Mouse (Mus musculus) Patski (cell line): ENCODE results near the gene Trmt13. TPM values are rescaled to one million over a fixed set of nuclear protein-coding genes. Genes with fewer than 3 reads are reported as not detected.

Experiments used
- ATAC-seq: fragments of 100-300 bp; one replicate; pipeline ENCODE4 v1.8.0; 2021
- CTCF ChIA-PET: fragments of 350-600 bp; sonication (Branson Sonifier 250); formaldehyde crosslinking; loops from one replicate; lab custom pipeline; 2022; ENCODE audit warnings: inconsistent platforms; lab: Charles Lee
- POLR2A ChIA-PET: fragments of 350-600 bp; sonication (Branson Sonifier 250); formaldehyde crosslinking; loops from one replicate; lab custom pipeline; 2022; ENCODE audit warnings: antibody characterized with exemption, inconsistent platforms; lab: Charles Lee
- DNase-seq: peaks from one replicate; pipeline ENCODE4 v3.0.0-alpha.2; 2011; ENCODE audit warnings: low read depth, low spot score
- H3K27me3 ChIP-seq: fragments of 371-371 bp; one replicate; pipeline ENCODE4 v1.5.1; 2021
- CTCF ChIP-seq: fragments of 100-300 bp; IDR thresholded peaks from one replicate; pipeline ENCODE4 v1.5.1; 2021
- in situ Hi-C: fragments of 300-500 bp; cut with MboI; formaldehyde crosslinking; loops from 3 replicates; pipeline ENCODE4 v1.11.1; 2018; ENCODE audit warnings: low pct_unique_long_range_greater_than_20kb, mixed read lengths
- polyA plus RNA-seq: library from polyadenylated mRNA; unstranded; gene quantifications from one replicate; pipeline ENCODE4 v1.2.3, GENCODE M21; 2021

Trmt13 gene
- polyA plus RNA-seq, 1 experiment from 2014 or later: 26.4 TPM

DNA sequence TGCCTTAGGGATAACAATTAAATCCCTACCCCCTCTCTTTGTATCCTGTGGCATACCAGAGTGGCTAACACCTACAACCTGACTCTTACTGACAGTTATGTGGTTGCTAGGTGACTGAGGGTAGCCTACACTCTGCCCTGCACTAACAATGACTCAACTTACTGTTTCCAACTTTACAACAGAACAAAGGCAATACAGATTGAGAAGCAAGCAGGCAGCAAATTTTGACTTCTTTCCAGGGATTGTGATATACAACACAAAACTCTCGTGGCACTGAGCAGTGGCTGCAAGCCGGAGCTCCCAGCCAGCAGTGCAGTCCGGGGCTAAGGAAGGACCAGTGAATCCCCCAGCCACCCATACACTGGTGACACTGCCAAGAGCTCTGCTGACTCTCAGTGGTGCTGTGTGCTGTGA is 37.7 kb upstream of the Trmt13 start:
- in situ Hi-C loops: no loop called here
- no peaks in the 10 kb centered on the region for H3K27me3 ChIP-seq
- peak; percentile 88 for ATAC-seq
- POLR2A ChIA-PET: no interaction called here
- no peak for TF ChIP-seq CTCF
- DNase-seq: peak; percentile 47
- CTCF ChIA-PET: interaction anchor here (0.6 kb wide), 1 partner anchor 9 kb away, joined by 3 read pairs; no protein-coding TSS in a partner anchor

DNA sequence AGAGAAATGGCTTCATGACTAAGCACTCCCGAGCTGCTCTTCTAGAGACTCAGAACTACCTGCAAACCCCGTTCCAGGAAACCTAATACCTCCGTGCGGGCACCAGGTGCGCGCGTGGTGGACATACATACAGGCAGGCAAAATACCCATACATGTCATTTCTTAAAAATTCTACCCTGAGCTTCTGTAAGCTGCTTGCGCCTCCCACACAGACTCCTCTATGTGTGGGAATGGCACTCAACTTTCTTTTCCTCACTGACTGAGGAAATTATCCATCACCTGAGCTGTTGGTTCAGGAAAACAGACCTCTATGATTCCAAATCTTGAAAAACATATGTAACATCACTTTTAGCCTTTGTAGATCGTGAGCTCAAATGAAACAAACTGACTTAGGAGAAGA is 36.3 kb upstream of the Trmt13 start:
- no peak for TF ChIP-seq CTCF
- DNase-seq (no peak), ATAC-seq (no peak)
- in situ Hi-C loops: no loop called here
- ChIA-PET POLR2A (interaction anchor here (0.6 to 1.3 kb wide), 3 partner anchors 10 to 88 kb away, joined by 3 read pairs; no protein-coding TSS in a partner anchor), CTCF (interaction anchor here (0.8 to 2.4 kb wide), 8 partner anchors 9 to 143 kb away, joined by 3 to 12 read pairs (median 4); partner anchors contain the start of genes Dbt and Rtca)
- H3K27me3 ChIP-seq: no peaks in the 10 kb centered on the region

DNA sequence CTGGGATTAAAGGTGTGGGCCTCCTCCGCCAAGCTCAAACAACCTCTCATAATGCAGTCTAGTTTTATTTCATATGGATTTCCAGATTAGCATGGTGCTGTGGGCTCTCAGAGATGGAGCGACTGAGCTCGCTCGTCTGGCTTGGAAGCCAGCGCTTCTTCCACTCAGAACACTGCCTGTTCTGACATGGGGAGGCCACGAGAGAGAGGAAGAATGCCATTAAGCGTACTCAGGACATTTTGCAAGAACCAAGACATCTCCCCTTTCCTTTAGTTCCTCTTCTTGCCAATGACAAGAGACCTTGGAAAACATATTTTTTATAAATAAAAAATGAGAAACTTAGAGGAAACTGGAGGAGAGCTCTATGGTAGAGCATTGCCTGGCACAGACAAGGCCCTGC is 34.4 kb upstream of the Trmt13 start:
- no peak for TF ChIP-seq CTCF
- H3K27me3 ChIP-seq: no peaks in the 10 kb centered on the region
- in situ Hi-C loops: no loop called here
- DNase-seq: no peak
- ATAC-seq: no peak
- ChIA-PET POLR2A (no interaction called here), CTCF (interaction anchor here (2.4 kb wide), 2 partner anchors 11 kb away, joined by 7 to 12 read pairs; no protein-coding TSS in a partner anchor)

DNA sequence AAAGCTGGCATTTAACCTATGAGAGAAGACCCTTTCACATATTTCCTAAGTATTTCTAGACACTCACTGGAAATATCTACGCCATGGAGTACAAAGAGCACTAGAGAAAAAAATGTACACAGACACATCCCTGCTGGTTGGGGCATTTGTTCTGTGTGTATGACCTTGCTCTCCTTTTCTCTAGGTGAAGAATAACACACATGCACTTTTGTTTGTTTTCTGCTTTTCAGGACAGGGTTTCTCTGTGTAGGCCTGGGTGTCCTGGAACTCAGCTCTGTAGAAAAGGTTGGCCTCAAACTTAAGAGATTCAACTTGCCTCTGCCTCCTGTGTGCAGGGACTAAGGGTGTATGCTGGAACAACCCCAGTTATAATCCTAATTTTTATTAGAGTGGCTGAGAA is 32.0 kb upstream of the Trmt13 start:
- H3K27me3 ChIP-seq: no peaks in the 10 kb centered on the region
- TF ChIP-seq CTCF: no peak
- in situ Hi-C loops: no loop called here
- no peak for ATAC-seq
- no peak for DNase-seq
- POLR2A ChIA-PET: no interaction called here
- CTCF ChIA-PET: no interaction called here

DNA sequence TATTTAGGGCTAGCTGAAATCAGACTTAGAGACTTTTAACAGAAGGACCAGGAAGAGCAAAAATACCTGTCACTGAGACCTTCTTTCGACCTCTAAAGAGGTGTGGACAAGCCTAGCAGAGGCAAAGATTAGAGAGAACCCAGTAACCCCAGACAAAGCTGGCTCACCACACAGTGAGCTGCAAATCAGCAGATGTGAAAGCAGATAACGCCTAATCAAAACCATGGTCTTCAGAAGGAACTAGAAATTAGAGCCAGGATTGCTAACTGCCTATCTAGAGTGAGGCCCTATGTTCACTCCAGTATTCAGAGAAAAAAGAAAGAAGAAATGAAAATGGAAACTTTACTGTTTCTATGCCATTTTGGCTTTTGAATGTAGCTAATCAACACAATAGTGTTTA is 28.0 kb upstream of the Trmt13 start:
- CTCF ChIA-PET: interaction anchor here (0.7 to 1.8 kb wide), 4 partner anchors 11 to 38 kb away, joined by 3 to 5 read pairs (median 4); no protein-coding TSS in a partner anchor
- ATAC-seq (no peak), DNase-seq (no peak)
- no peaks in the 10 kb centered on the region for H3K27me3 ChIP-seq
- TF ChIP-seq CTCF: no peak
- POLR2A ChIA-PET: no interaction called here
- in situ Hi-C loops: no loop called here

DNA sequence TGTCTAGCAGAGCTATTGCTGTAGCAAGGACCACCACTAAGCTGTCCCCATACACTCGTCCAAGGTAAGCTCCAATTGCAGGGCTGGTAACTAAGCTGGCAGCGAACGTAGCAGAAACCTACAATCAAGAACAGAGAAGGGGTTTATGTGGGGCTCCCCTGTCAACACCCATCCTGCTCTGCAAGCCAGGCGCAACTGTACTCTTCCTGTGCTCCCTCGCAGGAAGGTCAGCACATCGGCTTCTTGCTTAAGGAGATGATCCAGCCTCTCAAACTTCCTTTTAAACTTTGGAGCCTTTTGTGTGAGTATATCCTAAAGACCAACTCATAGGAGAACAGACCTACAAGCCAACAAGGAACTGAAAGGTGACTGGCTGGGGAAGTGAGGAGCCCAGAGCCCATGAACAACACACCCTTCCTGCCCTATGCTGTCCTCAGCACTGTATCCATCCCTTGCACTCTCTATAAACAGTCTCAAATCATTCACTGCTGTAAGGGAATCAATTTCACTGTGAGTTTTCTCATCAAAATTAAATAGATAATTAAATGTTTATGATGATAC is 27.5 kb upstream of the Trmt13 start:
- DNase-seq: no peak
- in situ Hi-C loops: no loop called here
- ATAC-seq: no peak
- ChIA-PET POLR2A (no interaction called here), CTCF (interaction anchor here (0.7 to 1.7 kb wide), 4 partner anchors 12 to 37 kb away, joined by 3 to 5 read pairs (median 4); no protein-coding TSS in a partner anchor)
- no peak for TF ChIP-seq CTCF
- H3K27me3 ChIP-seq: no peaks in the 10 kb centered on the region

DNA sequence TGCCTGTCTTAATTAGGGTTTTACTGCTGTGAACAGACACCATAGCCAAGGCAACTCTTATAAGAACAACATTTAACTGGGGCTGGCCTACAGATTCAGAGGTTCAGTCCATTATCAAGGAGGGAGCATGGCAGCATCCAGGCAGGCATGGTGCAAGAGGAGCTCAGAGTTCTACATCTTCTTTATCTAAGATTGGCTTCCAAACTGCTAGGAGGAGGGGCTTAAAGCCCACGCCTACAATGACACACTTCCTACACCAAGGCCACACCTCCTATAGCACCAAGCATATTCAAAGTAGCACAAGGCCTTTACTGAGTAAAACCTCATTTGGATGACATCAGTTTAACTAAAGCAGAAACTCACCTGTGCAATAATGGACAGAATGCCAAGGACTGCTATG is 25.6 kb upstream of the Trmt13 start:
- ATAC-seq (no peak), DNase-seq (no peak)
- H3K27me3 ChIP-seq: no peaks in the 10 kb centered on the region
- ChIA-PET POLR2A (no interaction called here), CTCF (interaction anchor here (1.4 to 1.8 kb wide), 4 partner anchors 9 to 36 kb away, joined by 3 to 11 read pairs (median 4); no protein-coding TSS in a partner anchor)
- TF ChIP-seq CTCF: no peak
- in situ Hi-C loops: no loop called here

DNA sequence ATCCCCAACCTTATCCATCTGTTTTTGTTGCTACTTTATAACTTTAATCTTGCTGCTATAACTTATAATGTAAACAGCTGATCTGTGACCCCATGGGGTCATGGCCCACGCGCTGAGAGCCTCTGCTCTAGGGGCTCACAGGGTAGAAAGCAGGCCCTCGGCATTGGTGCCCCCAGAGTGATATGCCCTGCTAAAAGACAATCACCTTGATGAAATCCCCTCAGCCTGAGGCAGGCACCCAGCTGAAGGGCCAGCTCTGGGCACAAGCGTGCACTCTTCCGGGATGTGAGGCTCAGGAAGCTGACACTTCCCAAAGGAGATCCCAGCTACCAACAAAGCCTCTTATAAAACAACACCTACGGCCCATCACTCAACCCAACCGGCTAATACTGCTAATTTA is 24.2 kb upstream of the Trmt13 start:
- DNase-seq: no peak
- in situ Hi-C loops: no loop called here
- TF ChIP-seq CTCF: no peak
- no peak for ATAC-seq
- no peaks in the 10 kb centered on the region for H3K27me3 ChIP-seq
- POLR2A ChIA-PET: no interaction called here
- CTCF ChIA-PET: interaction anchor here (1.2 to 1.6 kb wide), 4 partner anchors 11 to 29 kb away, joined by 3 to 7 read pairs (median 4); no protein-coding TSS in a partner anchor

DNA sequence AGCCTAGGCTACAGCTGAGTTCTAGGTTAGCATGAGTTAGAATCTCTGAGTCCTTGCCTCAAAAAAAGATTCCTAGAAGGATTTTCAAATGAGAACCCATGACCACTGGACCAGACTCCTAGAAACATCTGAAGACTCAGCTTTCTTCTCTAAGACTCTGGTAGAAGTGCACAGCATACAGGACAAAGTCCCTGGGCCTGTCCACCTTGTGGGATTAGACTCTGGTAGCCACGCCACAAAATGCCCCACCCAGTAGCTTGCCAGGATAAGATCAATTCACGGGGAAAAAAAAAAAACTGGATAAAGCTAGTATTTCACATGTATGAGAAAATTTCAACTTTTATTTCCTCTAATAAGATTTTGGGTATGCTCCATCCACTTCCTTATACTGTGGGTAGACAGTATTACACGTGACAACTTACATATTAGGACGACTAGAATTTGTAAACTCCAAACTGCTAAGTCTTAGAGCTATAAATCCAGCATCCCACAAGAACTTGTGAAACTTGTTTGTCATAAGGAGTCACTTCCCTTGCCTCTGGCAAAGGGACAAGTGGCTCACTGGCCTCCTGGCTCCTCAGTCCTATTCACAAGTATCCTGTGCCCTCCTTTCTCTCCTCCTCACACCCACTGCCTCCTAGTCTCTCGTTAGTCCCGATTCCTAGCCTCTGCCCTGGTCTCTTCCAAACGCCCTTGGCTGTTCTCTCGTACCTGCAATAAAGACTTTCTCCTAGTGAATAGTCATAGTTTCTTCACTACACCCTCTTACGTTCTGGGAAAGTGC is 23.5 kb upstream of the Trmt13 start:
- in situ Hi-C loops: no loop called here
- POLR2A ChIA-PET: no interaction called here
- no peak for ATAC-seq
- TF ChIP-seq CTCF: no peak
- no peaks in the 10 kb centered on the region for H3K27me3 ChIP-seq
- CTCF ChIA-PET: interaction anchor here (1.2 to 1.6 kb wide), 4 partner anchors 11 to 28 kb away, joined by 3 to 7 read pairs (median 4); no protein-coding TSS in a partner anchor
- no peak for DNase-seq

DNA sequence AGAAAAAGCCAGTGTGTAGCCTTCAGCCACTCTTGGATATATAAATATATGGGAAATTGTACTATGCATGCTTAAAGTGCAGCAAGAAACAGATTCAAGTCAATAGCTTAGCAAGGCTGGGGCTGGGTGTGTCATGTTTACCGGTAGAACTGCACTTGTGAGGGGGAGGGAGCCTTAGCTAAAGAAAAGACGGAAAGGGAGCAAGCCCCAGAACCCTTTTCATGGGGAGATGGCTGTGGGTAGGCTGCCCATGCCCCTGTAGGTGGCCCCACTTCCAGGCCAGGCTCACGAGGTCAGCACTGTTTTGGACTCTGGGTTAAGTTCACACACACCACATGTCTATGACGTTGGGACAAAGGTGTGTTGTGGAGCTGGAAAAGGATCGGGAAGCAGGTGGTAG is 21.4 kb upstream of the Trmt13 start:
- POLR2A ChIA-PET: interaction anchor here (1.4 kb wide), 1 partner anchor 17 kb away, joined by 4 read pairs; no protein-coding TSS in a partner anchor
- in situ Hi-C loops: no loop called here

More for the DNA sequence above, 21.4 kb upstream of the Trmt13 start:
- H3K27me3 ChIP-seq: no peaks in the 10 kb centered on the region
- TF ChIP-seq CTCF: no peak
- DNase-seq: no peak
- no peak for ATAC-seq
- CTCF ChIA-PET: interaction anchor here (0.8 to 2.2 kb wide), 5 partner anchors 8 to 20 kb away, joined by 3 to 6 read pairs (median 3); no protein-coding TSS in a partner anchor
